Mouse (Mus musculus): ENCODE measurements at regions not wholly inside any gene's neighbourhood (a gene's known extent, or its start where the extent isn't known, plus 50 kb on each side); places are given as distances from the start of the nearest gene placed in this dataset.
"Not testable (repeated sequence)": the region's sequence is repeated elsewhere in the genome, so short reads cannot be mapped to it uniquely, and the experiment has no call there.

- no peak for DNase-seq (ENCODE audit: low spot score)
These were observed 69.3 kb downstream of the Btg1 start for GRCm38 (mm10) chr10:96685991-96686601.

GRCm38 (mm10) chr10:96686659-96687440 is 70.0 kb downstream of the Btg1 start:
- DNase-seq (ENCODE audit: low spot score): peak; percentile 41

- DNase-seq (ENCODE audit: low spot score): no peak
These were observed 70.6 kb downstream of the Btg1 start for GRCm38 (mm10) chr10:96687441-96687772.

GRCm38 (mm10) chr10:96689976-96690867 is 73.4 kb downstream of the Btg1 start:
- no peak for DNase-seq (ENCODE audit: low spot score)

GRCm38 (mm10) chr10:96690868-96691302 is 74.1 kb downstream of the Btg1 start:
- peak; percentile 7 for DNase-seq (ENCODE audit: low spot score)

- no peak for DNase-seq (ENCODE audit: low spot score)
These were observed 74.6 kb downstream of the Btg1 start for GRCm38 (mm10) chr10:96691319-96691870.

- DNase-seq (ENCODE audit: low spot score): no peak
These were observed 76.0 kb downstream of the Btg1 start for GRCm38 (mm10) chr10:96692821-96693220.

GRCm38 (mm10) chr10:96693766-96694165 is 77.0 kb downstream of the Btg1 start:
- DNase-seq (ENCODE audit: low spot score): no peak

- DNase-seq (ENCODE audit: low spot score): no peak
These were observed 79.8 kb downstream of the Btg1 start for GRCm38 (mm10) chr10:96696571-96696970.

GRCm38 (mm10) chr10:96697781-96698180 is 81.0 kb downstream of the Btg1 start:
- DNase-seq (ENCODE audit: low spot score): no peak

- DNase-seq (ENCODE audit: low spot score): no peak
These were observed 89.8 kb downstream of the Btg1 start for GRCm38 (mm10) chr10:96706656-96707055.

- no peak for DNase-seq (ENCODE audit: low spot score)
These were observed 91.7 kb downstream of the Btg1 start for GRCm38 (mm10) chr10:96708471-96708870.

- DNase-seq (ENCODE audit: low spot score): no peak
These were observed 93.0 kb downstream of the Btg1 start for GRCm38 (mm10) chr10:96709698-96710356.

GRCm38 (mm10) chr10:96711993-96712392 is 95.2 kb downstream of the Btg1 start:
- peak; percentile 22 for DNase-seq (ENCODE audit: low spot score)

GRCm38 (mm10) chr10:96714702-96715101 is 97.9 kb downstream of the Btg1 start:
- no peak for DNase-seq (ENCODE audit: low spot score)

GRCm38 (mm10) chr10:96717281-96717680 is 100.5 kb downstream of the Btg1 start:
- DNase-seq (ENCODE audit: low spot score): no peak

- not testable (repeated sequence) for DNase-seq (ENCODE audit: low spot score)
These were observed 101.9 kb downstream of the Btg1 start for GRCm38 (mm10) chr10:96718706-96719105.

GRCm38 (mm10) chr10:96720281-96720711 is 103.5 kb downstream of the Btg1 start:
- no peak for DNase-seq (ENCODE audit: low spot score)

- DNase-seq (ENCODE audit: low spot score): no peak
These were observed 104.3 kb downstream of the Btg1 start for GRCm38 (mm10) chr10:96720956-96721688.

- DNase-seq (ENCODE audit: low spot score): peak; percentile 12
These were observed 105.7 kb downstream of the Btg1 start for GRCm38 (mm10) chr10:96722491-96722890.
